Mouse (Mus musculus) stomach, postnatal 0 days (tissue): ENCODE results near the gene Mettl21e. TPM values are rescaled to one million over a fixed set of nuclear protein-coding genes. Genes with fewer than 3 reads are reported as not detected.

ENCODE experiments used
- ATAC-seq: fragments of 200-750 bp; cut with Nextera tagmentation; 2 replicates; pipeline ENCODE4 v1.8.0; 2017; ENCODE audit not compliant: low FRiP score, low TSS enrichment
- DNase-seq: peaks from one replicate; pipeline ENCODE4 v3.0.0-alpha.2; 2016; ENCODE audit warnings: low spot score
- H3K27ac ChIP-seq: fragments of 300-500 bp; sonication (generic); replicated peaks from 2 replicates; pipeline ENCODE4 v1.5.1; 2014; ENCODE audit warnings: mild to moderate bottlenecking, control low read depth
- H3K27me3 ChIP-seq: fragments of 300-500 bp; sonication (generic); 2 replicates; pipeline ENCODE4 v1.6.1; 2014; ENCODE audit warnings: low read length; ENCODE audit not compliant: control insufficient read depth, insufficient read depth
- H3K36me3 ChIP-seq: fragments of 300-500 bp; sonication (generic); 2 replicates; pipeline ENCODE4 v1.6.1; 2014; ENCODE audit warnings: low read length, mixed read lengths; ENCODE audit not compliant: control insufficient read depth, insufficient read depth
- H3K4me1 ChIP-seq: fragments of 300-500 bp; sonication (generic); replicated peaks from 2 replicates; pipeline ENCODE4 v1.6.1; 2014; ENCODE audit warnings: antibody characterized with exemption; ENCODE audit not compliant: control insufficient read depth, insufficient read depth
- H3K4me2 ChIP-seq: fragments of 300-500 bp; sonication (generic); replicated peaks from 2 replicates; pipeline ENCODE4 v1.6.1; 2014; ENCODE audit warnings: low read depth, mild to moderate bottlenecking, control low read depth, moderate library complexity
- H3K4me3 ChIP-seq: fragments of 300-500 bp; sonication (generic); 2 replicates; pipeline ENCODE4 v1.5.1; 2014; ENCODE audit warnings: low read depth, low read length, control low read depth
- H3K9ac ChIP-seq: fragments of 300-500 bp; sonication (generic); 2 replicates; pipeline ENCODE4 v1.6.1; 2014; ENCODE audit warnings: mild to moderate bottlenecking, low read length, control low read depth, mixed read lengths
- H3K9me3 ChIP-seq: fragments of 300-500 bp; sonication (generic); 2 replicates; pipeline ENCODE4 v1.6.1; 2016; ENCODE audit warnings: low read length; ENCODE audit not compliant: control insufficient read depth
- CTCF ChIP-seq: IDR thresholded peaks from 2 replicates; pipeline ENCODE4 v1.5.1; 2016; ENCODE audit warnings: antibody characterized with exemption, low read depth, mild to moderate bottlenecking, moderate library complexity
- EP300 ChIP-seq: optimal IDR thresholded peaks from 2 replicates; pipeline ENCODE3; 2016; ENCODE audit warnings: antibody characterized with exemption
- WGBS: fragments of 180-500 bp; shearing (Covaris S2); extraction: QIAGEN DNeasy Blood & Tissue Kit; methylation state at CpG from one replicate; pipeline ENCODE4 v1.1.7; 2014; 5-methylcytosine and 5-hydroxymethylcytosine counted together
- polyA plus RNA-seq: library from polyadenylated mRNA; unstranded; fragments of >200 nt; fragmentation: Nextera tagmentation; extraction: Ambion mirVana; gene quantifications from 2 replicates; pipeline ENCODE4 v1.2.1, GENCODE M21; 2015

Gene Mettl21e
- polyA plus RNA-seq, 1 experiment from 2014 or later = 0.02 TPM

- H3K4me2 ChIP-seq = peak overlapping the region; percentile 86
- no peak for TF ChIP-seq EP300
- no peak for TF ChIP-seq CTCF
- H3K4me1 ChIP-seq = peaks cover 3% of the 10 kb centered on the region; the same call in 1 of the 2 replicates
- H3K9ac ChIP-seq = peak overlapping the region; percentile 41; the same call in 1 of the 2 replicates
- no peak overlapping the region for H3K27ac ChIP-seq
- H3K4me3 ChIP-seq = peak overlapping the region; percentile 42
- 11% methylated on average over 47 of the region's 47 CpGs for WGBS
- no peaks in the 10 kb centered on the region for H3K9me3 ChIP-seq
- no peaks in the 10 kb centered on the region for H3K27me3 ChIP-seq
- peak; percentile 32 for DNase-seq
- ATAC-seq = peak; percentile 66; the same call in 1 of the 2 replicates
- H3K36me3 ChIP-seq = no peaks in the 10 kb centered on the region
Observed at GRCm38 (mm10) chr1:44198273-44199171, 20.2 kb downstream of the Mettl21e start.

- Histone ChIP-seq H3K4me2 (no peak overlapping the region), H3K36me3 (no peaks in the 10 kb centered on the region)
Observed at GRCm38 (mm10) chr1:44186396-44186795, 32.4 kb downstream of the Mettl21e start.

DNA sequence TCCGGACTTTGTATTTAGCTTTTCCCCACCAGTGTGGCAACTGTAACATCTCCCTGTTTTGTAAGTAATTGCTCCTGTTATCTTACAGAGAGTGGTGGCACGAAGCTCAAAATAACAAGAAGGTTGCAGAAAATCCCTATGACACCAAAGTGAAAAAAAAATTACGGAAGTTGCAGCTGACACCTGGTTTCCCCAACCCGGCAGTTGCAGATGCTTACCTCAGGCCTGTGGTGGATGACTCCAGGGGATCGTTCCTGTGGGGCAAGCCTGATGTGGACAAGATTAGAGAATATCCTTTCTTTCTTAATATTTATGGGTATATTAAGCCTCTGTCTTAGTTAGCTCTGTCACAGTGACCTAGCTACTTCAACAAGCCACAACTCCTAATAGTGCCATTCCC is 40.7 kb downstream of the Mettl21e start:
- TF ChIP-seq CTCF (no peak), EP300 (no peak)
- no peak for DNase-seq
- Histone ChIP-seq H3K4me2 (no peak overlapping the region), H3K27ac (no peak overlapping the region), H3K4me1 (no peaks in the 10 kb centered on the region), H3K36me3 (peaks cover 9% of the 10 kb centered on the region), H3K4me3 (no peak overlapping the region), H3K27me3 (no peaks in the 10 kb centered on the region), H3K9ac (no peak overlapping the region), H3K9me3 (no peaks in the 10 kb centered on the region)
- 89% methylated on average over 5 of the region's 5 CpGs for WGBS
- no peak for ATAC-seq

More at GRCm38 (mm10) chr1:44186396-44186795, 32.4 kb downstream of the Mettl21e start:
- no peak for TF ChIP-seq EP300
- no peak for TF ChIP-seq CTCF
- Histone ChIP-seq H3K9me3 (no peaks in the 10 kb centered on the region), H3K27me3 (no peaks in the 10 kb centered on the region), H3K27ac (no peak overlapping the region), H3K9ac (no peak overlapping the region), H3K4me1 (no peaks in the 10 kb centered on the region), H3K4me3 (no peak overlapping the region)
- ATAC-seq (no peak), DNase-seq (no peak)

DNA sequence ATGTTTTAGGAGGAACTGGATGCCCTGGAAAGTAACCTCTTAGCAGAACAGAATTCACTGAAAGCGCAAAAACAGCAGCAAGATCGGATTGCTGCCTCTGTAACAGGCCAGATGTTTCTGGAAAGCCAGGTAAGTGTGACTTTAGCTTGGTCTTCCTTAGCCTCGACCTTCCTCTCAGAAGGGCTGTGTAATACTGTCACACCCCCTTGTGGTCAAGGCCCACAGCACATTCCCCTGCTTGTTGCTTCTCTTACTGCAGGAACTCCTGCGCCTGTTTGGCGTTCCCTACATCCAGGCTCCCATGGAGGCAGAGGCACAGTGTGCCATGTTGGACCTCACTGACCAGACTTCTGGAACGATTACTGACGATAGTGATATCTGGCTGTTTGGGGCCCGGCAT is 44.9 kb downstream of the Mettl21e start:
- WGBS = 86% methylated on average over 8 of the region's 8 CpGs
- Histone ChIP-seq H3K27ac (no peak overlapping the region), H3K4me1 (no peaks in the 10 kb centered on the region), H3K9me3 (0 out of 2 replicates have a peak, but pooled peaks cover 2% of the 10 kb centered on the region), H3K36me3 (peaks cover 21% of the 10 kb centered on the region), H3K9ac (no peak overlapping the region), H3K4me2 (no peak overlapping the region), H3K4me3 (no peak overlapping the region), H3K27me3 (no peaks in the 10 kb centered on the region)
- ATAC-seq (no peak), DNase-seq (peak; percentile 27)
- no peak for TF ChIP-seq EP300
- peak; percentile 59 for TF ChIP-seq CTCF

GRCm38 (mm10) chr1:44172656-44173055 is 46.1 kb downstream of the Mettl21e start:
- DNase-seq (no peak), ATAC-seq (no peak)
- H3K4me2 ChIP-seq = no peak overlapping the region
- no peaks in the 10 kb centered on the region for H3K27me3 ChIP-seq
- peaks cover 25% of the 10 kb centered on the region for H3K36me3 ChIP-seq
- TF ChIP-seq CTCF = no peak
- no peak for TF ChIP-seq EP300
- H3K27ac ChIP-seq = no peak overlapping the region
- WGBS = 96% methylated on average over 4 of the region's 4 CpGs
- H3K4me3 ChIP-seq = no peak overlapping the region
- H3K9me3 ChIP-seq = 0 out of 2 replicates have a peak, but pooled peaks cover 2% of the 10 kb centered on the region
- H3K4me1 ChIP-seq = no peaks in the 10 kb centered on the region
- no peak overlapping the region for H3K9ac ChIP-seq

- no peaks in the 10 kb centered on the region for H3K27me3 ChIP-seq
- H3K4me1 ChIP-seq = no peaks in the 10 kb centered on the region
- 99% methylated on average over 3 of the region's 3 CpGs for WGBS
- DNase-seq (no peak), ATAC-seq (no peak)
- TF ChIP-seq CTCF (peak; percentile 34), EP300 (no peak)
- no peak overlapping the region for H3K4me3 ChIP-seq
- H3K36me3 ChIP-seq = peaks cover 29% of the 10 kb centered on the region
- H3K27ac ChIP-seq = no peak overlapping the region
- 0 out of 2 replicates have a peak, but pooled peaks cover 2% of the 10 kb centered on the region for H3K9me3 ChIP-seq
- no peak overlapping the region for H3K9ac ChIP-seq
- H3K4me2 ChIP-seq = no peak overlapping the region
Observed at GRCm38 (mm10) chr1:44167859-44168383, 50.8 kb downstream of the Mettl21e start.
